Mouse (Mus musculus) kidney, postnatal 25 days (tissue): ENCODE measurements around the gene Snrnp200.
"Not testable (repeated sequence)": the region's sequence is repeated elsewhere in the genome, so short reads cannot be mapped to it uniquely, and the experiment has no call there.

Experiments
- DNase-seq, 2 experiments: peaks; one replicate each; pipeline ENCODE4 v3.0.0; 2021; ENCODE audit warnings: mixed read lengths in 2 of 2

Snrnp200 gene

DNA sequence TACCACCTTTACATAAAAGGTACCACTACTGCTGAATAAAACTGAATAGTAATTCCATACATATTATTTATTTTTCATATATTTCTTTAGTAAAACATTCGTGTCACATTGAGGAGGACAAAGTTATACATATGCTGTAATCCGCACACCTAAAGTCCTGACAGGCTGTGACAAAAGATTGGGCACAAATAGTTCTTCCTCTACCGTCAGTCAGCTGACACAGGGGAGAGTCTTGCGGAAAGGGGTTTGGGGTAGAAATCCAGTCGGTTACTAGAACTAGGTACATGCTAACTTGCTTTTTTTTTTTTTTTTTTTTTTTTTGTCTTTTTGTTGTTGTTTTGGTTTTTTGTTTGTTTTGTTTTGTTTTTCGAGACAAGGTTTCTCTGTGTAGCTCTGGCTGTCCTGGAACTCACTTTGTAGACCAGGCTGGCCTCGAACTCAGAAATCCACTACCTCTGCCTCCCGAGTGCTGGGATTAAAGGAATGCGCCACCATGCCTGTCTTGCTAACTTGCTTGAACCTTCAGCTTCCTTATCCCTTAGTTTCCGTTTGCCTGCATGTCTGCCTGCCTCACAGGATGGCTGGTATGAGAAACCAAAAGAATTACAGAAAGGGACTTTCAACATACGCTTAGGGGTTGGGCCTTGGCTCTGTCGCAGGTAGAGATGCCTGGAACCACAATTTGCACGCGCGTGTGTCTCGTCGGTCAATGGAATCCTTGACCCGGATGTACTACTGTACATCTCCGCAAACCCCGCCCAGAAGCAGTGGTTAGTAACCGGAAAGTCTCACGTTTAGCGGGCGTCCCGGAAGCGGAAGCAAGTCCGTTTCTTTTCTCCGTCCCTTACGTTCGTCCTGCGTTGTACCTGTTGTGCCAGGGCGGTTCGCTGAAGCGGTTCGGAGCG lies at the start of gene Snrnp200, which contains the start of gene 1810024B03Rik:
Gene Snrnp200 (plus strand): TSS at position 840 of the 905 bp plus-strand sequence.
Gene 1810024B03Rik (minus strand): TSS at position 734 of the 905 bp plus-strand sequence.
- DNase-seq: peak; percentile 97 to 98

- DNase-seq: no peak
Measured at GRCm38 (mm10) chr2:127165675-127166074, 42.5 kb upstream of the Snrnp200 start.

DNA sequence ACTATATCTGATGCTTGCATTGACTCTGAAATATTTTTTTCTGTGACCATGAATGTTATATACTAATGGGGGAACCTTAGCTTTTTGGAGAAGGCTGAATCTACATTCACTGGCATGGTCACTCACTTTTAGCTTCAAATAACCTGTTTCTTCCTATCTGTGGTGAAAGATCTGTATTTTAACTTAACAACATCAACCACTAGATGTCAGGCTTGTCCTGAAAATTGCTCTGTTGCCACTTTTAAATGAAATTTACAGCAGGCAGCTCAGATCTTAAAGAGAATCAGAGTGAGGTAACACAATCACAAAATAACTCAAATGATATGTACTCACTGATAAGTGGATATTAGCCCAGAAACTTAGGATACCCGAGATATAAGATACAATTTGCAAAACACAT lies 41.9 kb upstream of the Snrnp200 start:
- peak in 1 of 2 experiments; percentile 40 for DNase-seq

DNA sequence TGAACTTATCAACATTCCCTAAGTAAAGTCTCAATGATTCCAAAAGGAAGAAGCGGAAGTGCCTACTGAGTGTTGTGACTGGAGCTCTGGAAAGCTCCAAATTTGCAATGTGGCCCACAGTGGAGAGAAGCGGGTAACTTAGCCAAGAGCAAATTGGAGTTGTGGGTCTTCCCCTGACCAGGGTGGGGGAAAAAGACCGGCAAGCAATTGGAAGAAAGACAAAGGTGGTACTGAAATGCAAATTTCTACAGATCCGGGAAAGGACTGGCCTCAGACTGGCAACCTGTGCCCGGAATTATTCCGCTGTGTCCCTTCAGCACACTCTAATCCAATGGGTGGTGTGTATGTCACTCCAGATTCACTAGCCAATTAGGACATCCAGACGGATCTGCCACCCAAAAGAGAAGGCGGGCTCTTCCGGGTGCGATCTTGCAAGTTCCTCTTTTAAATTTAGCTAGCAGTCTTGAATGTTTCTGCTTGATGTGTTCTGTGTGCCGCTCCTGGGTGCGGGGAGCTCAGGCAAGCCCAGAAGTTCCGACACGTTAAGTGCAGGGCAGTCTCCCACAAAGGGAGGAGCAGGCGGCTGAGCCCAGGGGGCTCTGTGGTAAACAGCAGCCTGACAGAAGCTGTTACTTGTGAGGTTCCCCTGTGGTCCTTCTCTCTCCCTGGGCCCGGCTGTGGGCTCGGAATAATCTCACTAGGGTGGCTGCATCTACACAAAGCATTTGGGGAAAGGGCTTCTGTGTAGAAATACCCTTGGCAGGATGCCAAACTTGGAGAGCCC lies 25.4 kb upstream of the Snrnp200 start:
- DNase-seq: peak; percentile 84 to 93

DNA sequence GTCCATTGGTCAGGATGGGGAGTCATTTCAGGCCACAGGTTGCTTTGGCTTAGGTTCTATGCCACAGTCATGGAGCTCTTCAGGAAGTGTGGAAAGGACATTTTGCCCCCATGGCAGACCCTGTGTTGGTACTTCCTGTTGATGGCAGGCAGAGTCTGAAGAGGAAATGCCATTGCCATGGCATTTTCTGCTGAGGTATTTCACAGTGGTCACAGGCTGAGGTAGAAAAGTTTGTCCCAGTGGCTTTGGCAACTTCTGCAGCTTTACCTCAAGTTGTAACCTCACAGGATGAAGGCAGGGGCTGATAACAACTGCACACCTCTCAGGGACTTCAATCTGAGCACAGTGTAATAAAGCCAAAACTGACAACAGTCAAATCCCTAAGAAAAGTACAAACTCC lies 18.6 kb upstream of the Snrnp200 start:
- no peak for DNase-seq

DNA sequence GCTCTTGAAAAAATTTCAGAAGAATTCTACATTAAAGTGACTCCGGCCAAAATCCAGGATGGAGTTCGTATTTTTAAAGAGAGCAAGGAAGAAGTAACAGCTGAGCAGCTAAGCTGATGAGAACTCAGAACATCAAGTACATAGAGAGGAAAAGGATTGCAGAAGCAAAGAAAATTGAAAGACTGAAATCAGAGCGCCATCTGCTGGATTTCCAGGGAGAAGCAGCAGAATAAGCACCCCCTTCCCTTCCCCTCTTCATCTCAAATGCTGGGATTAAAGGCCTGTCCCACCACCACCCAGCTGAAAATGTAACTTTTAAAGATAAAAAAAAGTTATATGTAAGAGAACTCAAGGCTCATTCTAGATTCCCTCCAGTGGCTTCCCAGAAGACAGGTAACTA lies 3.3 kb upstream of the Snrnp200 start:
- peak in 1 of 2 experiments; percentile 76 for DNase-seq

DNA sequence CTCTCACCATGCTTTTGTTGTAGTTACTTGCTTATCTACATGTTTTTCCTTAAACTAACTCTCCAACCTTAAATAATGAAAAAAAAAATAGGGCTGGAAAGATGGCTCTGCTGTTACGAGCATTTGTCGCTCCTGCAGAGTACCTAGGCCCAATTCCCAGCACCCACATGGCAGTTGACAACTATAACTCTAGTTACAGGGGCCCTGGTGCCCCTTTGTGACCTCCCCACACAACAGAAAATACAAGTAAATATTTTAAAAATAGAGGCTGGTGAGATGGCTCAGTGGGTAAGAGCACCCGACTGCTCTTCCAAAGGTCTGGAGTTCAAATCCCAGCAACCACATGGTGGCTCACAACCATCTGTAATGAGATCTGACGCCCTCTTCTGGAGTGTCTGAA lies 2.2 kb upstream of the Snrnp200 start:
- DNase-seq: not testable (repeated sequence)

- DNase-seq: no peak
Measured at GRCm38 (mm10) chr2:127206916-127207315, 1.3 kb upstream of the Snrnp200 start.

GRCm38 (mm10) chr2:127208452-127208769 lies 225 bp downstream of the Snrnp200 start:
- DNase-seq: no peak

GRCm38 (mm10) chr2:127210701-127211100 lies 2.5 kb downstream of the Snrnp200 start:
- no peak for DNase-seq

- no peak for DNase-seq
Measured at GRCm38 (mm10) chr2:127217746-127218145, 9.6 kb downstream of the Snrnp200 start.

DNA sequence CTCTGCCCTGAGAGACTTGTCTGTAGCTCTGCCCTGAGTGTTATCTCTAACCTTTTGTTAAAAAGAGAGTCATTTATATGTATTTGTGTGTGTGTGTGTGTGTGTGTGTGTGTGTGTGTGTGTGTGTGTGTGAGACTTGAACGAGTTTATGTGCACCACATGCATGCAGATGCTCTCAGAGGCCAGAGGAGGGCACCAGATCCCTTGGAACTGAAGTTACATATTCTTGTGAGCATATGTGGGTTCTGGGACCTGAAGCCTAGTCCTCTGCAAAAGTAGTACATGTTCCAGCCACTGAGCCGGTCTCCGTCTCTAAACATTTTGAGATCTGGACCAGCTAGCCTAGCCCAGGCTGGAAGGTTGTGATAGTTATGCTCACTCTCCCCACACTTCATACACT lies 17.1 kb downstream of the Snrnp200 start:
- DNase-seq: no peak

GRCm38 (mm10) chr2:127237897-127238610 lies 29.9 kb downstream of the Snrnp200 start:
- no peak for DNase-seq

GRCm38 (mm10) chr2:127240065-127240464 lies 31.9 kb downstream of the Snrnp200 start:
- DNase-seq: peak; percentile 30 to 61

DNA sequence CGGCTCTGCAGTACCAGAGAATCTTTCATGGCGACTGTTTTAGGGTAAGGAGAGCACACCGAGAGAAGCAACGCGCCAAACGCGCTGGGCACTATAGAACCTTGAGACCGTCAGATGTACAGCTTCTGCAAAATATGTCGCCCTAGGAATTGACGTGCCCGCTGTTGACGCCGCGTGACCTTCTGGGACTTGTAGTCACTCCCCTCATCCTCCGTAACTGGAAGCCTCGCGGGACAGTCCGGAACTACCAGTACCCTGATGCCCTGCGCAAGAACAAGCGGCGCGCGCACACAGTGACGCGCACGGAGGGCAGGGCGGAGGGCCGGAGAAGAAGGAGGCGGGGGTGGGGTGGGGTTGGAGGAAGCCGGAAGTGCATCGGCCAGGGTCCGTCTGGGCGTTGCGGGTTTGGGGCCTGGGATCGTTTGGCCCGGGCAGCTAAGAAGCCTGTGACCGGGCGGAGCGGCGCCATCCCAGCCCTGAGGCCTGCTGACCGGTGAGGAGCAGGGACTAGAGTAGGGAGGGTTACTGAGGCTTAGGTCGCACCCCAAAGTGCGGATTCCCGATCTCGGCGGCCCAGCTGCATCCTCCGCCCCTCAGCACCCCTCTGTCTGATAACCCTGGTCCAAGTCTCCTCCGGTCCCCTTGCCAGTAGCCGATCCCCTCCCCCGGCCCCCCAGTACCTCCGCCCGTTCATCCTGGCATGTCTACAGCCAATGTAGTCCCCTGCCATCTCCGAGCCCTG lies 39.6 kb downstream of the Snrnp200 start, which contains the start of the genes Ciao1 and Tmem127:
Gene Ciao1 (minus strand): TSS at position 225 of the 742 bp plus-strand sequence.
Gene Tmem127 (plus strand): TSS at position 317 of the 742 bp plus-strand sequence.
- peak; percentile 99 to 100 for DNase-seq

DNA sequence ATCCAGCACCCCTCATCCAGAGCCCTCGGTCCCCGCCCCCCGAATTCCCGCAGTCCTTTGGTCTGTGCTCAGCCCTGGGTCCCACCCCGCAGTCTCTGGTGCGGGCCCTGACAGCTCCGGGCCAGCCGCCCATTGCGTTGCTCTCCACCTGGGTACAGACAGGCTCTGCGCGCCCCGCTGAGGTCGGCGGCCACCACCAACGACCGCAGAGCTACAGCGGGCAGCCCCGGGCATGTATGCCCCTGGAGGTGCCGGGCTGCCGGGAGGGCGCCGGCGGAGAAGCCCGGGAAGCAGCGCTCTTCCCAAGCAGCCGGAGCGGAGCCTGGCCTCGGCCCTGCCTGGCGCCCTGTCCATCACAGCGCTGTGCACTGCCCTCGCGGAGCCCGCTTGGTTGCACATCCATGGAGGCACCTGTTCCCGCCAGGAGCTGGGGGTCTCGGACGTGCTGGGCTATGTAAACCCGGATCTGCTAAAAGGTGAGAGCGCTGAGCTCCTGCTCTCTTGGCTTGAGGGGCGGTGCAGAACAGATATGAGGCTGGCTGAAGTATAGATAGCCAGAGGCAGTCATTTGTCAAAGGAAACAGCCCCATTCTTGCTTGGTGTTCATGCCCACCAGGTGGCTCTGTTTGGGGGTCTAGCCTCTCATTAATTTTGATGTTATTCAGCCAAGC lies 40.3 kb downstream of the Snrnp200 start:
- peak; percentile 34 to 70 for DNase-seq

DNA sequence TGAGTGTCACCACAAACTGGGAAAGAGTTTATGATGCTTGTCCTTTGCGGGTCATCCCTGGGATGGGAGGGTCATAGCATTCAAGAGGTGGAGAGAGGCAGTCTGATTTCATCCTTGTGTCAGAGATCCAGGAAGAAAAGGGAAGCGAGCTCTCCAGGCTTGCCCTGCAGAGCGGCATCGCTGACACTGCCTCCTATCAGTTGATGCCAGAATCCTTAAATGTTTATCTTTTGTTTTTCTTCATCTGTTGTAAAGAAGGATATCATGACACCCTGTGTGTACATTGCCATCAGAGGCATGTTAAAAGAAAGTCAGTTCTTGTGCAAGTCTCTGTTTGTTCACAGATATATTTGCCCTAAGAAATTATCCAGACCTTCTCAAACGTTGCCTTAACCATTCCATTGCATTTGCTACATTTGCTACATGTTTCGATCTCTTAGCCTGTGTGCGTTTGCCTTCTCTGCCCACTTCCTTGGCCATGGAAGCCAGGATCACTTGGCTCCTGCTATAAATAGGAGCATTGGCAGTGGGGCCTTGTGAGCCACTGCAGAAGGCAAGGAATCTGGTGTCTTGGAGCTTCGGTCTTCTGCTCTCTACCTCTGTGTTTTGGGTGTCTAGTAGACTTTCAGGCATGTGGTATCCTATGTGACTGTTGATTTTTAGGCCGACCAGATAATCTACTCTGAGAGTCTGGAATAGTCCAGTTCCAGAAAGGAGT lies 42.3 kb downstream of the Snrnp200 start:
- no peak for DNase-seq

DNA sequence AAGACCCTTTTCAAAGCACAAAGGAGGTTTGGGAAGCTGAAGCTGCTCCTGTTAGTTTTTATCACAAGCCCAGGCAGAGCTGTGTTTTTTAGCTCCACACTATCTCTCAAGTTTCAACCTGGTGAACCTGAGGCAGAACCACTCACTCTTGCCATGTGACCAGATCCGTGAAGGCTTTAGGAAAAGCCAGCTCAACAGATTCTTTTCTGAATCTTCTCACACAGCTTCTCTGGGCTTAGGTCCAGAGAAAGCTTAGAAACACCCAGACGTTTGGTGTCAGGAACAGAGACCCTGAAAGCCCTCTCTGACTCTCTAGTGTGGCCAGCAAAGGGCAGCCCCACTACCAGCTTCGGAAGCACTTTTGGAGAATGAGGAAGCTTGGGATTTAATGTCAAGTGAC lies 43.3 kb downstream of the Snrnp200 start:
- peak; percentile 40 to 51 for DNase-seq

- peak; percentile 31 to 44 for DNase-seq
Measured at GRCm38 (mm10) chr2:127251880-127252527, 43.8 kb downstream of the Snrnp200 start.

DNA sequence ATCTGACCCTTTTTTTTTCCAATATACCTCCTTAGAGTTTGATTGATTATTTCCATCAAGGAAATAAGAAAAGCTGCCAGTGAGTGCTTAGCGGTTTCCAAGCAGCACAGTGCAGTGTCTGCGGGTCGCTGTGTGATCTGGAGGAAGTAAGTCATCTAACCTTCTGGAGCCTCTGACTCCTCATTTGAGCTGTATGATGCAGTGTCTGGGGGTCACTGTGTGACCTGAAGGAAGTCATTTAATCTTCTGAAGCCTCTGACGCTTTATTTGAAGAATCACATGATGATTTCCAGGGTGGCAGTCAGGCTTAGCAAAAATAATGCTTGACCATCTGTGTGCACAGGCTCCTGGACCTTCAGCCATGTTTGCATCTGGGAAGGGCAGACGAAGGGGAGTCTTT lies 44.6 kb downstream of the Snrnp200 start:
- peak in 1 of 2 experiments; percentile 45 for DNase-seq
